Mouse (Mus musculus) embryonic fibroblast, embryonic 13.5 days (primary cell): Measurements from ENCODE around the gene Icmt.

Experiments used
- CTCF ChIP-seq: IDR thresholded peaks from 2 replicates; pipeline ENCODE4 v1.5.1; 2011; ENCODE audit warnings: mild to moderate bottlenecking, control low read depth, low read length, moderate library complexity, borderline replicate concordance; ENCODE audit not compliant: insufficient read depth
- POLR2A ChIP-seq: IDR thresholded peaks from 2 replicates; pipeline ENCODE4 v1.6.1; 2011; ENCODE audit warnings: low read depth, mild to moderate bottlenecking, control low read depth, low read length, moderate library complexity

DNA sequence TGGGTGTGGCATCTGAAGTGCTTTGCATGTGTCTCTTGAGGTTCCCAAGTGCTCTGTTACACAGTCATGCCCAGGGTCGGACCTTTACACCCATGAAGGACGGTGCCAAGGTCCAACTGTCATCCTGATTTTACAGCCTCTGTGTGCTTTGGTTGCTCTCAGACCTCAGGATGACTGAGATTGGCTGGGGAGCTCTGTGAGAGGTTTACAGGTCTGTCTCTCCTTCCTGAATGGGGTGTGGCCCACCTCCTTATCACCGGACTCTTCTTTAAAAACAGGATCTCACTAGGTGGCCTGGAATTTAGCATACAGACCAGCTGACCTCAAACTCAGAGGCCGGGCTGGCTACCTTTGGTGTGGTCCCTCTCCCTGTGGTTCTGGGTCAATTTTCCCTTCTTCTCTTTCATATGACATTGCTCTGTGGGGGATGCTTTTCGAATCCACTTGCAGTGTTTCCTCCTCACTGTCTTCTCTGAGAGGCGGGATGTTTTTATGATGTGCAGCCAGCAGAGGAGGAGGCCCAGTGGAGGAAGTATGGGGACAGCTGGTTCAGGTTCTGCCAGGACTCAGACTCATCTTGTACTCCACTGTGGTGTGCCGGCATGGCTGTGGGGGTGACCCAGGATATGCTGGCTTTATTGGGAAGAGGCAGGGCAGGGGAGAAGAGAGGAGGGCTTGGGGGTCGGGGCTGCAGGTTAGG lies 53.8 kb downstream of the Icmt start:
- TF ChIP-seq POLR2A (no peak), CTCF (no peak)
